Mouse (Mus musculus): ENCODE data around the gene Rab3il1. TPM values are rescaled to one million over a fixed set of nuclear protein-coding genes. Genes with fewer than 3 reads are reported as not detected.

Gene Rab3il1
- total and polyA plus RNA-seq, 2 experiments: 3.1 to 3.8 TPM

DNA sequence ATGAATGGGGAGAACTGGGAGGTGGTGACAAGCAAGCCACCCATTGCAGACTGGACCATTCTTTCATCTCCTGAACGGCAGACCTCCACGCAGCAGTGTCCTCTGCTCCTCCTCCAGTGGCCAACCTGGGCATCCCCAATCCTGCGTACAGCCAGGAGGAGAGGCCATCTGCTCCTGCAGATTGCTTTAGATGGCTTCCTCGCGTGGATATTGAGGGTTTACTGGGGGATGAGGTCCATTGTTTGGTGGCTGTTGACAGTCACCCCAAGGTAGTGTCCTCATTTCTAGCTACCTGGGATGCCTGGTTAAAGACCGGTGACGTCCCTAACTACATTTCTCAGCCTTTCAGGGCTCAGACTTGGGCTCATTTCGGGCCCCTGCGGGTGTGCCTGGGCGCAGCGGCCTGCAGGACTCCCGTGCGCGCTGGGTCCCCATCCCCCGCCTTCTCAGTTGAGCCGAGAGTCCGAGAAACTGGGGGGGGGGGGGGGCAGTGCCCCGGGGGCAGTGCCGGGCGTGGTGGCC is 39.5 kb downstream of the Rab3il1 start:
- H3K27ac ChIP-seq (replicated peaks; ENCODE audit: insufficient read depth, low read depth, low read length): no peak overlapping the region
- peak overlapping the region; percentile 15; the same call in 1 of the 2 replicates for H3K4me3 ChIP-seq (ENCODE audit: insufficient read depth, low read depth, low read length)
- no peaks in the 10 kb centered on the region for H3K79me2 ChIP-seq (ENCODE audit: control insufficient read depth, insufficient read depth, low read length)
- WGBS: 34% methylated on average over 17 of the region's 20 CpGs
- H3K27me3 ChIP-seq (ENCODE audit: control insufficient read depth, insufficient read depth, low read length): no peaks in the 10 kb centered on the region
- H3K36me3 ChIP-seq (ENCODE audit: control insufficient read depth, insufficient read depth, low read length): no peaks in the 10 kb centered on the region
- H3K9ac ChIP-seq (ENCODE audit: low read depth, low read length): no peak overlapping the region
- TF ChIP-seq CTCF (IDR thresholded peaks at IDR 0.05; ENCODE audit: low read depth, low read length) (no peak), POLR2A (IDR thresholded peaks at IDR 0.05; ENCODE audit: extremely low read depth, insufficient read depth, low read length) (no peak)
- peaks cover 7% of the 10 kb centered on the region for H3K4me1 ChIP-seq (ENCODE audit: control insufficient read depth, insufficient read depth, low read length)
- no peak for DNase-seq (ENCODE audit: extremely low read depth, low read depth, low spot score)

DNA sequence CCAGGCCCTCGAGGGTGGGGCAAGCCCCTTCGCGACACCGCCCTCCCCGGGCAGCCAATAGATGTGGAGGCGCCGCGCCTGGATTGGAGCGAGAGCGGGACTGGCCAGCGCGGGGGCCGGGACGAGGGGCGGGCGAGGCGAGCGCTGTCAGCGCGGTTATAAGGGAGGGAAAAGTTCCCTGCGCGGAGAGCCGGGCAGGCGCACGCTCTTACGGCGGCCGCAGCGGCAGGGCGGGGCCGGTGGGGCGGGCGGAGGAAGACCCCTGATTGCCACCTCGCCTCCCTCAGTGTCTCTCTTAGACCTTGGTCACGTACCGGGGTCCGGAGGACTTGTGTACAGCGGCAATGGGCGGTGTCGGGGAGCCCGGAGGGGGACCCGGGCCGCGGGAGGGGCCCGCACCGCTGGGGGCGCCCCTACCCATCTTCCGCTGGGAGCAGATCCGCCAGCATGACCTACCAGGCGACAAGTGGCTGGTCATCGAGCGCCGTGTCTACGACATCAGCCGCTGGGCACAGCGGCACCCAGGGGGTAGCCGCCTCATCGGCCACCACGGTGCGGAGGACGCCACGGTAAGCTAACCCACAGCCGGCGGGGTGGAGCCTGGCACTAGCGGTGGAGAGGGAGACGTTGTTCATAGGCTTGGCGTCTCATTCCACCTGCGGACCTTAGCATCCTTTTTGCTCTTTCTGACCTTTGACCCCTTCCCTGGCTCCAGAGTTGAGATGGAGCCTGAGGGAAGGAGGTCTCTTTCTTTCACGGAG is 40.1 kb downstream of the Rab3il1 start, which contains the start of gene Fads3:
TSS of gene Fads3 (plus strand) at position 182 of the 761 bp plus-strand sequence.
- Histone ChIP-seq H3K27me3 (ENCODE audit: control insufficient read depth, insufficient read depth, low read length) (no peaks in the 10 kb centered on the region), H3K27ac (replicated peaks; ENCODE audit: insufficient read depth, low read depth, low read length) (no peak within 1 kb of the TSS), H3K4me3 (ENCODE audit: insufficient read depth, low read depth, low read length) (peak within 1 kb of the TSS; percentile 66), H3K9ac (ENCODE audit: low read depth, low read length) (peak within 1 kb of the TSS; percentile 42), H3K36me3 (ENCODE audit: control insufficient read depth, insufficient read depth, low read length) (no peaks in the 10 kb centered on the region), H3K79me2 (ENCODE audit: control insufficient read depth, insufficient read depth, low read length) (no peaks in the 10 kb centered on the region), H3K4me1 (ENCODE audit: control insufficient read depth, insufficient read depth, low read length) (peaks cover 11% of the 10 kb centered on the region)
- TF ChIP-seq POLR2A (IDR thresholded peaks at IDR 0.05; ENCODE audit: extremely low read depth, insufficient read depth, low read length): peak; percentile 63; the same call in 1 of the 2 replicates
- no peak for TF ChIP-seq CTCF (IDR thresholded peaks at IDR 0.05; ENCODE audit: low read depth, low read length)
- no peak for DNase-seq (ENCODE audit: extremely low read depth, low read depth, low spot score)
- 3% methylated on average over 57 of the region's 69 CpGs for WGBS

DNA sequence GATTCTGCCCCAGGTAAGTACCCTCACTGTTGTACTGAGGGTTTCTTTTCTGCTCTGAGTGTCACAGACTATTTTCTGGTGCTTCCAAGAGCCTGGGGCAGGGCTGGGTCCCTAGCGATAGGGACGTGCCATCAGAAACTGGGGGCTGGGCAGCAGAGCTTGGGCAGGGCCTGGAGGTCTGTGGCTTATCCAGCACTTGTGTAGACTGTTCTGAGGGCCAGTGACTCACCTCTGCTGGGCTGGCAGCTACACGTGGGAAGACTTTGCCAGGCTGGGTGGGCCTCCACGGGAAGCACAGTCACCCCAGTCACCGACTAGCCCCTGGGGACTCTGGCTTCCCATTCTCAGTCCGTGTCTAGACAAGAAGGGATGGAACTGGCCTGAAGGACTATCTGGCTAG is 40.8 kb downstream of the Rab3il1 start:
- 63% methylated on average over 6 of the region's 6 CpGs for WGBS
- H3K79me2 ChIP-seq (ENCODE audit: control insufficient read depth, insufficient read depth, low read length): no peaks in the 10 kb centered on the region

DNA sequence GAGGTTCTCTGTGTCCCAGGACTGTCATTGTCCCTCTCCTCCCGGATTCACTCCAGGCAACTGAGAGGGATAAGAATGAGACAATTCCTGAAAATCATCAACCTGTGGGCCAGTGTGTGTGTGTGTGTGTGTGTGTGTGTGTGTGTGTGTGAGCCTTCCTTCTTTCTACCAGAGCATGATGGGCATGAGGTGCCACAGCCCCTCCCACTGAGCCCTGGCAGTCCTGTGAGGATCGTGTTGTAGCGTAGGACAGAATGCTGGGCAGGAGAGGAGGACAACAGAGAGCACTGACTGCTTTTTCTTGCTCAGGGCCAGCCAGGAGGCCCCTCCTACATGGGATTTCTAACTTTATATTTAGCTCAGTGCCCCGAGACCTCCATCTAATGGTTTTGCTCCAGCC is 41.3 kb downstream of the Rab3il1 start:
- Histone ChIP-seq H3K36me3 (ENCODE audit: control insufficient read depth, insufficient read depth, low read length) (no peaks in the 10 kb centered on the region), H3K9ac (ENCODE audit: low read depth, low read length) (no peak overlapping the region), H3K79me2 (ENCODE audit: control insufficient read depth, insufficient read depth, low read length) (no peaks in the 10 kb centered on the region), H3K27ac (replicated peaks; ENCODE audit: insufficient read depth, low read depth, low read length) (no peak overlapping the region), H3K27me3 (ENCODE audit: control insufficient read depth, insufficient read depth, low read length) (no peaks in the 10 kb centered on the region), H3K4me1 (ENCODE audit: control insufficient read depth, insufficient read depth, low read length) (peaks cover 13% of the 10 kb centered on the region), H3K4me3 (ENCODE audit: insufficient read depth, low read depth, low read length) (no peak overlapping the region)
- TF ChIP-seq CTCF (IDR thresholded peaks at IDR 0.05; ENCODE audit: low read depth, low read length) (no peak), POLR2A (IDR thresholded peaks at IDR 0.05; ENCODE audit: extremely low read depth, insufficient read depth, low read length) (no peak)
- no peak for DNase-seq (ENCODE audit: extremely low read depth, low read depth, low spot score)
- 83% methylated on average over 4 of the region's 4 CpGs for WGBS

More for the DNA sequence above, 40.8 kb downstream of the Rab3il1 start:
- peak overlapping the region; percentile 66 for H3K4me3 ChIP-seq (ENCODE audit: insufficient read depth, low read depth, low read length)
- DNase-seq (ENCODE audit: extremely low read depth, low read depth, low spot score): no peak
- H3K36me3 ChIP-seq (ENCODE audit: control insufficient read depth, insufficient read depth, low read length): no peaks in the 10 kb centered on the region
- H3K4me1 ChIP-seq (ENCODE audit: control insufficient read depth, insufficient read depth, low read length): peaks cover 13% of the 10 kb centered on the region
- no peaks in the 10 kb centered on the region for H3K27me3 ChIP-seq (ENCODE audit: control insufficient read depth, insufficient read depth, low read length)
- TF ChIP-seq POLR2A (IDR thresholded peaks at IDR 0.05; ENCODE audit: extremely low read depth, insufficient read depth, low read length): no peak
- no peak for TF ChIP-seq CTCF (IDR thresholded peaks at IDR 0.05; ENCODE audit: low read depth, low read length)
- no peak overlapping the region for H3K9ac ChIP-seq (ENCODE audit: low read depth, low read length)
- H3K27ac ChIP-seq (replicated peaks; ENCODE audit: insufficient read depth, low read depth, low read length): no peak overlapping the region

DNA sequence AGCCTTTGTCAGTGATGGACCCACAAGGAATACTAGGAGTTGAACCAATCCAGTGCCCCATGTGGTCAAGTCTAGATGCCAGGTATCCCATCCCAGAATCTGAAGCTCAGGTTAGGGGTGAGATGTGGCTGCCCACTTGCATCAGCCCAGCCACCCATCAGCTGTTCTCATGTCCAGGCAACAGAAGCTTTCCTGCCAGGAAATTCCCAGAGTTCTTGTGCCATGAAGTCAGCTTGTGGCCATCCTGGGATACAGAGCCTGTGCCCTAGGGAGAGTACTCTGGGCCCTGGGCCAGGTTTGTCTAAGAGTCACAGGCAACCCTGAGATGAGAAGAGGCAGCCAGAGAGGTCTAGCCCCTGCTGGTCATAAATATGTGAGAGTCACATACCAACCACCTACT is 42.2 kb downstream of the Rab3il1 start:
- H3K27ac ChIP-seq (replicated peaks; ENCODE audit: insufficient read depth, low read depth, low read length): no peak overlapping the region
- DNase-seq (ENCODE audit: extremely low read depth, low read depth, low spot score): no peak
- no peaks in the 10 kb centered on the region for H3K79me2 ChIP-seq (ENCODE audit: control insufficient read depth, insufficient read depth, low read length)
- H3K27me3 ChIP-seq (ENCODE audit: control insufficient read depth, insufficient read depth, low read length): no peaks in the 10 kb centered on the region
- no peak overlapping the region for H3K4me3 ChIP-seq (ENCODE audit: insufficient read depth, low read depth, low read length)
- TF ChIP-seq CTCF (IDR thresholded peaks at IDR 0.05; ENCODE audit: low read depth, low read length): no peak
- TF ChIP-seq POLR2A (IDR thresholded peaks at IDR 0.05; ENCODE audit: extremely low read depth, insufficient read depth, low read length): no peak
- no peak overlapping the region for H3K9ac ChIP-seq (ENCODE audit: low read depth, low read length)
- peaks cover 10% of the 10 kb centered on the region for H3K4me1 ChIP-seq (ENCODE audit: control insufficient read depth, insufficient read depth, low read length)
- H3K36me3 ChIP-seq (ENCODE audit: control insufficient read depth, insufficient read depth, low read length): no peaks in the 10 kb centered on the region

DNA sequence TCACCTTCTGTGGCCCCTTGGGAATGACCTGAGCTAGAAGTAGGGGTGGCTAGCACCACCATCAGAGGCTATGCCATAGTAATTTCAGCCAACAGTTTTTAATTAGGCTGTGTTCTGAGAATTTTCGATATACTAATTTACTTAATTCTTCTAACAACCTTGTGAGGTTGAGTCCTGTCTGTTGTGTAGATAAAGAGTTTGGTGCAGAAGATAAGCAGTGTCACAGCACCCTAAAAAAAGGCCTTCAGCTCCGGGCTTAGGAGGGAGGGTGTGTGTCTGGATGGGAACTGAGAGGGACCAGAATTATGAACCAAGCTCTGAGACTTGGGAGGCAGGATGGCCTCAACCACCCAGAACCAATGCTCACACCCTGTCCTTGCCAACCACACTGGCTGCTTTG is 44.2 kb downstream of the Rab3il1 start:
- Histone ChIP-seq H3K4me3 (ENCODE audit: insufficient read depth, low read depth, low read length) (no peak overlapping the region), H3K27ac (replicated peaks; ENCODE audit: insufficient read depth, low read depth, low read length) (no peak overlapping the region), H3K4me1 (ENCODE audit: control insufficient read depth, insufficient read depth, low read length) (peaks cover 6% of the 10 kb centered on the region; the same call in 1 of the 2 replicates), H3K79me2 (ENCODE audit: control insufficient read depth, insufficient read depth, low read length) (no peaks in the 10 kb centered on the region), H3K27me3 (ENCODE audit: control insufficient read depth, insufficient read depth, low read length) (no peaks in the 10 kb centered on the region), H3K9ac (ENCODE audit: low read depth, low read length) (no peak overlapping the region), H3K36me3 (ENCODE audit: control insufficient read depth, insufficient read depth, low read length) (no peaks in the 10 kb centered on the region)
- 83% methylated on average over 2 of the region's 2 CpGs for WGBS
- TF ChIP-seq POLR2A (IDR thresholded peaks at IDR 0.05; ENCODE audit: extremely low read depth, insufficient read depth, low read length): no peak
- no peak for TF ChIP-seq CTCF (IDR thresholded peaks at IDR 0.05; ENCODE audit: low read depth, low read length)
- no peak for DNase-seq (ENCODE audit: extremely low read depth, low read depth, low spot score)
